8 mouse cellular contexts compared by ENCODE assay signal in the genomic region with DNA sequence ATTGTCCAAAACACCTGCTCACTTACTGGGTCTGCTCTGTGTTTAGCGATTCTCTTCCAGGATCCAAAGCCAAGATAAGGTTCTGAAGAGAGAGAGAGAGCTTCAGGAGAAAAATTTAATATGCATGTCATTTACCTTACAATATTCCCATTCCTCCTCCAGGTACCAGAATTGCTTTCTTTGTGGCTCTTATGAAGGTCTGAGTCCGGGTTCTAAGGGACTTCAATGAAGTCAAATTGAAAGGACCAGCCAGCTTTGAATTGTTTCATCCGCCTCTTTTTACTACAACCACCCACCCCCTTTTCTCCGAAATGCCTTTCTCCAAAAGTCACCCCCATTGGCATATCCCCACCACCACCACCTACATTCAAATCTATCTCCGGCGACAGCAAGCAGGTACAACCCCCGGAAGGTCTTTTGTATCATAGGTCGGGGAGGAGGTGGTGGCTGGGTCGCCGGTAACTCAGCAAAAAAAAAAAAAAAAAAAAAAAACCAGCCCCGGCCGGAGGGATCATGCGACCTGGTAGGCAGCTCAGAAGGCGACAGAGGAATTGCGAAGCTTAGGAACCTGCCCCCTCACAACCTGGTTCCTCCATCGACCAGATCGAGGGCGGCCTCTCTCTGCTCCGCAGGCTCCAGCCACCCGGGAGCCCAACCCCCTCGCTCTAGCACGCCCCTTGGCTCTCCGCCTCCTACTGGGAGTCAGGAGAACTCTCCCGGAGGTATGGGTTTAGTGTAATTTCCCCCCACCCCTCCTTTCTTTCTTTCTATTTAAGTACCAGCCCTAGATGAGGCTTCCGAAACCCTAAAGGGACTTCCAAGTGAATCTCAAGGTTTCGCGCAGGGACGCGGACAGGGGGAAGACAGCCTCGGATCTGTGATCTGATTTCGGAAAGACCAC. TPM values are rescaled to one million over a fixed set of nuclear protein-coding genes. Genes with fewer than 3 reads are reported as not detected.
A peak's percentile ranks its signal among the peaks of the same experiment; 100 is the strongest.
DNase-seq lines count a peak whose midpoint lies in the region; ATAC-seq lines count a peak whose summit lies in the region.

No protein-coding gene starts in this region.

- ATAC-seq in megakaryocyte progenitor cell, adult 5-6 weeks (replicated peaks; ENCODE audit: poor library complexity): peak; percentile 78

- intact Hi-C loops in left cerebral cortex, postnatal 10 days (cut with DNase I): loop anchor here (2.0 to 10.0 kb wide), 2 partner anchors 63 to 215 kb away; no protein-coding TSS in a partner anchor

- DNase-seq in adrenal gland, adult (ENCODE audit: inconsistent age in 2 of 2, low spot score in 1 of 2): peak; percentile 93 to 96
- peak; percentile 86 for DNase-seq in embryo, embryonic 10 days (ENCODE audit: low spot score)
- DNase-seq in gastrocnemius, postnatal 10 days: peak; percentile 91
- DNase-seq in induced T-regulatory cell, adult 2 months (ENCODE audit: low read depth): peak; percentile 93
- DNase-seq in left cerebral cortex, postnatal 10 days (ENCODE audit: extremely low spot score in 1 of 2, low spot score in 2 of 2): peak; percentile 83 to 96
- DNase-seq in right cerebral cortex, postnatal 10 days (ENCODE audit: low spot score in 2 of 2): peak; percentile 92 to 93
- peak; percentile 94 for DNase-seq in urinary bladder, postnatal 14 days (ENCODE audit: low spot score)

RNA-seq across cellular contexts. Expression of a gene that starts 1.3 kb away (rescaled TPM):
- total RNA-seq in gastrocnemius, postnatal 10 days (2021): 10 to 100 TPM; 19.6 to 21.4 TPM
- total RNA-seq in left cerebral cortex, postnatal 10 days (2021): 100 to 1,000 TPM; 118 to 123 TPM
- total RNA-seq in megakaryocyte progenitor cell, adult 5-6 weeks (2015): 8.1 and 10.2 TPM in 2 replicates
- total RNA-seq in megakaryocyte progenitor cell, adult 5-6 weeks (2017): 13.5 and 18.4 TPM in 2 replicates

RNA-seq across cellular contexts. Expression of a gene that starts 17.5 kb away (rescaled TPM):
- total RNA-seq in gastrocnemius, postnatal 10 days (2021): 10 to 100 TPM; 10.4 to 12.8 TPM
- 1 to 10 TPM; 4.3 to 5.0 TPM for total RNA-seq in left cerebral cortex, postnatal 10 days (2021)
- 104 and 111 TPM in 2 replicates for total RNA-seq in megakaryocyte progenitor cell, adult 5-6 weeks (2015)
- 112 and 114 TPM in 2 replicates for total RNA-seq in megakaryocyte progenitor cell, adult 5-6 weeks (2017)

Comparison
In these comparisons a context has a peak if more than half of its experiments do, and no peak if none do; other contexts are left out.
1. Peak in every context shown above with its lines: DNase-seq and ATAC-seq.
2. RNA of a gene that starts 1.3 kb away (total RNA-seq): 118 to 123 TPM in left cerebral cortex, postnatal 10 days; 19.6 to 21.4 TPM in gastrocnemius, postnatal 10 days and 8.1 to 18.4 TPM in megakaryocyte progenitor cell, adult 5-6 weeks; every median in the first group is over 4 times any median in the second.
3. RNA of a gene that starts 17.5 kb away (total RNA-seq): 104 to 114 TPM in megakaryocyte progenitor cell, adult 5-6 weeks; 10.4 to 12.8 TPM in gastrocnemius, postnatal 10 days and 4.3 to 5.0 TPM in left cerebral cortex, postnatal 10 days; every median in the first group is over 4 times any median in the second.